Mouse (Mus musculus): ENCODE measurements around the gene Kat14.

- TF ChIP-seq POLR2A (IDR thresholded peaks at IDR 0.05; ENCODE audit: low read depth, low read length) (no peak), CTCF (conservative IDR thresholded peaks at IDR 0.05; ENCODE audit: insufficient read depth, insufficient read length, low read depth, low read length) (no peak)
Measured at GRCm38 (mm10) chr2:144414646-144415045, 45.9 kb downstream of the Kat14 start.
